Mouse (Mus musculus) embryonic facial prominence, embryonic 11.5 days (tissue): ENCODE results near the gene Tapbp. TPM values are rescaled to one million over a fixed set of nuclear protein-coding genes. Genes with fewer than 3 reads are reported as not detected.
"Not testable (repeated sequence)": the region's sequence is repeated elsewhere in the genome, so short reads cannot be mapped to it uniquely, and the experiment has no call there.

Experiments used
- ATAC-seq: fragments of 200-750 bp; cut with Nextera tagmentation; replicated peaks from 2 replicates; pipeline ENCODE4 v1.8.0; 2017; ENCODE audit warnings: low read depth; ENCODE audit not compliant: insufficient number of reproducible peaks, low FRiP score, low TSS enrichment
- DNase-seq: peaks from one replicate; pipeline ENCODE4 v3.0.0-alpha.2; 2015; ENCODE audit warnings: low spot score
- H3K27ac ChIP-seq: fragments of 300-500 bp; sonication (generic); replicated peaks from 2 replicates; pipeline ENCODE4 v1.5.1; 2014; ENCODE audit warnings: mild to moderate bottlenecking, low read depth, low read length, control low read depth
- H3K27me3 ChIP-seq: fragments of 300-500 bp; sonication (generic); 2 replicates; pipeline ENCODE4 v1.6.1; 2014; ENCODE audit warnings: mild to moderate bottlenecking, low read length, moderate library complexity, mixed read lengths; ENCODE audit not compliant: control insufficient read depth, insufficient read depth
- H3K36me3 ChIP-seq: fragments of 300-500 bp; sonication (generic); replicated peaks from 2 replicates; pipeline ENCODE4 v1.6.1; 2014; ENCODE audit warnings: low read depth, mild to moderate bottlenecking, low read length, moderate library complexity, mixed read lengths; ENCODE audit not compliant: control insufficient read depth, insufficient read depth
- H3K4me1 ChIP-seq: fragments of 300-500 bp; sonication (generic); 2 replicates; pipeline ENCODE4 v1.6.1; 2014; ENCODE audit warnings: low read length, mixed read lengths; ENCODE audit not compliant: control insufficient read depth, insufficient read depth
- H3K4me2 ChIP-seq: fragments of 300-500 bp; sonication (generic); 2 replicates; pipeline ENCODE4 v1.6.1; 2014; ENCODE audit warnings: low read depth, mild to moderate bottlenecking, control low read depth, low read length, moderate library complexity
- H3K4me3 ChIP-seq: fragments of 300-500 bp; sonication (generic); 2 replicates; pipeline ENCODE4 v1.5.1; 2014; ENCODE audit warnings: low read depth, low read length, control low read depth
- H3K9ac ChIP-seq: fragments of 300-500 bp; sonication (generic); replicated peaks from 2 replicates; pipeline ENCODE4 v1.6.1; 2014; ENCODE audit warnings: mild to moderate bottlenecking, control low read depth, low read length
- H3K9me3 ChIP-seq: fragments of 300-500 bp; sonication (generic); replicated peaks from 2 replicates; pipeline ENCODE4 v1.6.1; 2016; ENCODE audit warnings: mild to moderate bottlenecking, low read length, inconsistent platforms, mixed read lengths; ENCODE audit not compliant: control insufficient read depth
- WGBS: fragments of 180-500 bp; shearing (Covaris S2); extraction: QIAGEN DNeasy Blood & Tissue Kit; methylation state at CpG from one replicate; pipeline ENCODE4 v1.1.7; 2014; 5-methylcytosine and 5-hydroxymethylcytosine counted together
- polyA plus RNA-seq: library from polyadenylated mRNA; unstranded; fragments of >200 nt; fragmentation: Nextera tagmentation; extraction: Ambion mirVana; gene quantifications from 2 replicates; pipeline ENCODE4 v1.2.1, GENCODE M21; 2014

The Tapbp gene
- polyA plus RNA-seq, 1 experiment from 2014 or later = 11.3 TPM

GRCm38 (mm10) chr17:33890533-33891059 lies 25.1 kb upstream of the Tapbp start, which contains the start of gene Kifc1:
Kifc1 (minus strand) TSS chr17:33890661.
- H3K4me1 ChIP-seq = peaks cover 2% of the 10 kb centered on the region; the same call in 1 of the 2 replicates
- DNase-seq (peak; percentile 100), ATAC-seq (peak; percentile 98)
- H3K4me3 ChIP-seq = peak within 1 kb of the TSS; percentile 61
- H3K27ac ChIP-seq = no peak within 1 kb of the TSS; the same call in 1 of the 2 replicates
- H3K9ac ChIP-seq = peak within 1 kb of the TSS; percentile 76
- H3K27me3 ChIP-seq = no peaks in the 10 kb centered on the region
- H3K36me3 ChIP-seq = no peaks in the 10 kb centered on the region
- peak within 1 kb of the TSS; percentile 54 for H3K4me2 ChIP-seq
- H3K9me3 ChIP-seq = no peaks in the 10 kb centered on the region
- WGBS = under 1% methylated on average over 49 of the region's 49 CpGs

- no peak for DNase-seq
- WGBS = 75% methylated on average over 2 of the region's 2 CpGs
- no peak overlapping the region for H3K4me3 ChIP-seq
- H3K36me3 ChIP-seq = no peaks in the 10 kb centered on the region
- H3K4me1 ChIP-seq = peaks cover 2% of the 10 kb centered on the region; the same call in 1 of the 2 replicates
- H3K27me3 ChIP-seq = no peaks in the 10 kb centered on the region
- H3K27ac ChIP-seq = no peak overlapping the region
- no peak overlapping the region for H3K9ac ChIP-seq
- no peak for ATAC-seq
- H3K4me2 ChIP-seq = no peak overlapping the region
- H3K9me3 ChIP-seq = no peaks in the 10 kb centered on the region
Observed at GRCm38 (mm10) chr17:33891357-33891756, 24.3 kb upstream of the Tapbp start.

- ATAC-seq, H3K27me3 ChIP-seq: not testable (repeated sequence)
- 63% methylated on average over 6 of the region's 6 CpGs for WGBS
Observed at GRCm38 (mm10) chr17:33891892-33892291, 23.8 kb upstream of the Tapbp start.

GRCm38 (mm10) chr17:33892429-33892828 lies 23.3 kb upstream of the Tapbp start:
- no peak for ATAC-seq
- no peak overlapping the region for H3K4me3 ChIP-seq
- no peak overlapping the region for H3K27ac ChIP-seq
- no peak for DNase-seq
- H3K4me2 ChIP-seq = no peak overlapping the region
- WGBS = 19% methylated on average over 7 of the region's 7 CpGs
- H3K4me1 ChIP-seq = peaks cover 2% of the 10 kb centered on the region; the same call in 1 of the 2 replicates
- H3K36me3 ChIP-seq = no peaks in the 10 kb centered on the region
- no peaks in the 10 kb centered on the region for H3K27me3 ChIP-seq
- H3K9ac ChIP-seq = no peak overlapping the region
- H3K9me3 ChIP-seq = no peaks in the 10 kb centered on the region

More at GRCm38 (mm10) chr17:33891892-33892291, 23.8 kb upstream of the Tapbp start:
- H3K9ac ChIP-seq, H3K4me3 ChIP-seq, H3K4me1 ChIP-seq, H3K27ac ChIP-seq, DNase-seq, H3K9me3 ChIP-seq, H3K4me2 ChIP-seq, H3K36me3 ChIP-seq: not testable (repeated sequence)

GRCm38 (mm10) chr17:33893011-33893410 lies 22.7 kb upstream of the Tapbp start:
- H3K36me3 ChIP-seq, H3K9ac ChIP-seq, H3K4me3 ChIP-seq, H3K4me2 ChIP-seq, H3K27me3 ChIP-seq, H3K9me3 ChIP-seq, H3K27ac ChIP-seq, DNase-seq, H3K4me1 ChIP-seq, ATAC-seq: not testable (repeated sequence)
- 75% methylated on average over 4 of the region's 4 CpGs for WGBS

- Histone ChIP-seq H3K27me3 (no peaks in the 10 kb centered on the region), H3K27ac (no peak overlapping the region), H3K4me2 (no peak overlapping the region), H3K4me3 (no peak overlapping the region), H3K4me1 (no peaks in the 10 kb centered on the region), H3K9ac (no peak overlapping the region), H3K36me3 (no peaks in the 10 kb centered on the region), H3K9me3 (no peaks in the 10 kb centered on the region)
- 43% methylated on average over 6 of the region's 6 CpGs for WGBS
- ATAC-seq (no peak), DNase-seq (peak; percentile 79)
Observed at GRCm38 (mm10) chr17:33897114-33897794, 18.4 kb upstream of the Tapbp start.

- not testable (repeated sequence) for H3K4me2 ChIP-seq, ATAC-seq, H3K27ac ChIP-seq, H3K9ac ChIP-seq, DNase-seq, H3K4me1 ChIP-seq, H3K36me3 ChIP-seq, H3K4me3 ChIP-seq, H3K9me3 ChIP-seq, H3K27me3 ChIP-seq
- WGBS = 84% methylated on average over 4 of the region's 4 CpGs
Observed at GRCm38 (mm10) chr17:33898193-33898592, 17.5 kb upstream of the Tapbp start.

GRCm38 (mm10) chr17:33899642-33900041 lies 16.1 kb upstream of the Tapbp start:
- 79% methylated on average over 4 of the region's 4 CpGs for WGBS
- no peak overlapping the region for H3K27ac ChIP-seq
- no peak overlapping the region for H3K4me3 ChIP-seq
- ATAC-seq (no peak), DNase-seq (no peak)
- H3K9ac ChIP-seq = no peak overlapping the region
- no peak overlapping the region for H3K4me2 ChIP-seq
- no peaks in the 10 kb centered on the region for H3K27me3 ChIP-seq
- H3K36me3 ChIP-seq = no peaks in the 10 kb centered on the region
- H3K4me1 ChIP-seq = no peaks in the 10 kb centered on the region
- no peaks in the 10 kb centered on the region for H3K9me3 ChIP-seq
